Mouse (Mus musculus) adrenal gland, postnatal 25 days (tissue): ENCODE results near the gene Gm44965. TPM values are rescaled to one million over a fixed set of nuclear protein-coding genes. Genes with fewer than 3 reads are reported as not detected.

ENCODE experiments used
- DNase-seq: peaks from one replicate; pipeline ENCODE4 v3.0.0; 2021; ENCODE audit warnings: mixed read lengths
- long read RNA-seq: library from polyadenylated mRNA; stranded (forward); transcript quantifications from one replicate; pipeline ENCODE4 v2.0.0, GENCODE M21; 2021
- total RNA-seq: library from RNA; stranded (reverse); gene quantifications from 2 replicates; pipeline ENCODE4 v1.2.3, GENCODE M21; 2021

Gene Gm44965
- not detected in 2 replicates for total RNA-seq
- long read RNA-seq, partial matches to known transcripts: 0 of 23 reads
- long read RNA-seq, other reads (novel, unspliced or antisense): 22 of 23 reads

DNA sequence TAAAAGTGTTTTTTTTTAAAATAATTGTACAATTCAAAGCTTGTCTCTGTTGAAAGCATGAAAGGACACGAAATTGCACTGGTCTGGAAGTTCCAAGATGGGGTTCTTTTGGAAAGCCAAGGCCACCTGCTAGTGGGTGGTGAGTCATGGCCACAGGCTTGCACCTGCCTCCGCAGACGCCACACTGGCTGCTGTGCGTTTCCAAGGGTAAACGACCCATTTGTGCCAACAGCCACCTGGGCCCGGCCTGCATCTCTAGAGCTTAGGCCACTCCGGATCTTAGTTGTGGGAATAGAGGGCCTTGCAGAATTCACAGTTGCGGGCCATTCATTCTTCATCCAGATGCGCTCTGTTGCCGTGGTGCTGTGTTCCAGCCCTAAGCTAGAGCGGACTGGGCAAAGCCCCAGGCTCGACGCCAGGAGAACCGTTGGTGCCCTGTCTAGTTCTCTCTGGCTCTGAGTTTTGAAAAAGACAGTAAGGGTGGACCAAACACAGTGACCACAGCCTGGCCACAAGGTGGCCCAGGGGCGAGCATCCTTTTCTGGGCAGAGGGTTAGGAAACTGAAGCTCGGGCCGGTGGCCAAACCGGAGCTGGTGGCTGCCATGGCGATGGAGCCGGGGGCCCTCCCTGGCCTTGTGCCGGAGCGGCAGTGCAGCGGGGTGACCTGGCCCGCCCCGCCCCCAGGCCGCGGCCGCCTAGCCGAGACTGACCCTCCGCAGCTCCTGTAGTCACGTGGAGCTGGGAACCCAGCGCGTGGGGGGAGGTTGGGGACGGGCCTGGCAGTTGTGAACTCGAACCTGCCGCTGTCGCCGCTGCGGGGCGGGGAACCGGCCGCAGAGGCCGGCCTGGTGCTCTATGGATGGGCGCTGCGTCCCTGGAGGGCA is at the start of gene Gm44965, which contains the start of gene Repin1:
Gene Gm44965, plus strand, starts transcription at position 784 of the 885 bp plus-strand sequence.
Gene Repin1, plus strand, starts transcription at position 726 of the 885 bp plus-strand sequence.
- peak; percentile 97 for DNase-seq

DNA sequence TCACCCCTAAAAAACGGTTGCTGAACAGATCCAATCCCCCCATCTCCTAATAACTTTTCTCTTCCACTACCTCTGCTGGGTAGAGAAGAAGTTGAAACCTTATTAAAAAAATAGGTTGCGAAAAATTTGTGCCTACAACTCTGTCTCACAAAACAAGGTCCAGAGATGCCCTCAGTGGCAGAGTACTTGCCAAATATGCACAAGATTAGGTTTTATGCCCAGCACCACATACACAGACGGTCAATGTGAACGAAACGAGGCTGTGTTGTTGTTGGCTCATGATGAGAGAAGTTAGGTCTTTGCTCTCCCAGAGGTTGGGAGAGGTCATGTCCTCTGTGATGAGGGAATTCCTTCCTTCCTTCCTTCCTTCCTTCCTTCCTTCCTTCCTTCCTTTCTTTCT is 48.5 kb upstream of the Gm44965 start:
- no peak for DNase-seq

GRCm38 (mm10) chr6:48546271-48546670 is 47.5 kb upstream of the Gm44965 start:
- DNase-seq: peak; percentile 55

GRCm38 (mm10) chr6:48546858-48547257 is 46.9 kb upstream of the Gm44965 start:
- DNase-seq: no peak

DNA sequence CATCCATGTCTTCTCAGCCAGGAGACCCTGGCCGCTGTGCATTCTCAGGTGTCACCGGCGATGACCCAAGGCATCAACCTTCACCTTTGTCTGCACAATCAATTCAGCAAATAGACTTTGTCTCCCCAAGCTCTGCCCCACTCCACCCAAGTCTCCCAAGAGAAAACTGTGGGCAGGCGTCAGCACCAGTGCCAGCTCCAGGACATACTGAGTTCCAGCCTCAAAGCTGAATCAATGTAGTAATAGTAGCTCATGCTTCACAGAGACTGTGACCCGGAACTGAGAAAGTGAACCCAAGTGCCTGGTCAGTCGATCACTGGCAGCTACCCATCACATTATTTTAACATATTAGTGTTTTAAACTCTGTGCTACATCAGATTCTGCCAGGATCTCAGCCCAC is 45.4 kb upstream of the Gm44965 start:
- no peak for DNase-seq

GRCm38 (mm10) chr6:48552918-48553317 is 40.8 kb upstream of the Gm44965 start:
- DNase-seq: peak; percentile 46

- no peak for DNase-seq
Measured at GRCm38 (mm10) chr6:48553819-48554218, 39.9 kb upstream of the Gm44965 start.

- peak; percentile 99 for DNase-seq
Measured at GRCm38 (mm10) chr6:48554280-48555103, 39.2 kb upstream of the Gm44965 start, which contains the start of gene Lrrc61. Gene Lrrc61 (plus strand): TSS chr6:48554796.

DNA sequence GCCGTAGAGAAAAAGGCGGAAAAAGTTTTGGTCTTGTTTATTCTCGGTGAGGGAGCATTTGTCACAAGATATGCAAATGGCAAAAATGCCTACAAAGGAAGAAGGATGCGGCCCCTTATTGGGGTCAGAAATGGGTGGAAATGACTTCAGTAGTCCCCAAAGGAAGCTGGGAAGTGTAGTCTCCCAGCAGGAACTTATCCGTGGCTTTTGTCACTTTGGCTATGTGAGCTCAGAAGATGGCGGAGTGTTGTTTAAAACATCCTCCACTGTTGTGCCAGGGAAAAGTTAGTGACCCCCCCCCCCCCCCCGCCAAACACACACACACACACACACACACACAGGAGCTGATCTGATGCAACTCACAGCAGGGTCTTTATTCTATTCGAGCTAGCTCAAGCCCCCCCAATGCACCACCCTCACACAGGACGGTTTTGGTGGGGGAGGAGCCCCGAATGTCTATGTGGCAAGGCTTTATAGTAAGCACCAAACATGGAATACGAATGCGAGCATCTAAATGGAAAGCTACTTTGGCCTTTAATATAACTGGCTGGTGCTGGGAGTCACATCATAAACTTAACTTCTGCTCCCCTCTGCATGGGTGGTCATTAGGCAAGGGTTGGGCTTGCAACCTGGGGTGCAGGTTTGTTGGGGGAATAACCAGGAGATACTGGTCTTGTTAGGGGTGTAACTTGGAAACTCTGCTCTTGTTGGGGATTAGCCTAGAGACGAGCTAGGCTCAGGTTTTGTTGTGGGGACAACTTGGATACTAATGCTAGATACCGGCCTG is 38.4 kb upstream of the Gm44965 start:
- DNase-seq: no peak

DNA sequence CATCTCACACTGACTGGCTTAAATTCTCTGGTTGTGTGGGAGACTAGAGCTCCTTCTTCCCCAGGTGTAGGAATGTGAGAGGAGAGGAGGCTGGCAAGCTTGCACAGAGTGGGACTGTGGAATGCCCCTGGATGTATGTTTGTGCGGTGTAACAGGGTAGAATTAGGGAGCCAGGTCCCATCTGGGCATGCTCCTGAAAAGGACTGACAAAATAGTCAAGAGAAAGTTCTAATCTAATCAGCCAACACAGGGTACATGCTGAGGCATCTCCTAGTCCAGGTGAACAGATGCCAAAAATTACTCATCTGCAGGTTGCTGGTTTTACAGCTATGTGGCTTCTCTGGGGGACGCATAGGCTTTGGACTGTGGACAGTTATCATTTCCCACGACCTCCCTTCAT is 37.8 kb upstream of the Gm44965 start:
- no peak for DNase-seq

DNA sequence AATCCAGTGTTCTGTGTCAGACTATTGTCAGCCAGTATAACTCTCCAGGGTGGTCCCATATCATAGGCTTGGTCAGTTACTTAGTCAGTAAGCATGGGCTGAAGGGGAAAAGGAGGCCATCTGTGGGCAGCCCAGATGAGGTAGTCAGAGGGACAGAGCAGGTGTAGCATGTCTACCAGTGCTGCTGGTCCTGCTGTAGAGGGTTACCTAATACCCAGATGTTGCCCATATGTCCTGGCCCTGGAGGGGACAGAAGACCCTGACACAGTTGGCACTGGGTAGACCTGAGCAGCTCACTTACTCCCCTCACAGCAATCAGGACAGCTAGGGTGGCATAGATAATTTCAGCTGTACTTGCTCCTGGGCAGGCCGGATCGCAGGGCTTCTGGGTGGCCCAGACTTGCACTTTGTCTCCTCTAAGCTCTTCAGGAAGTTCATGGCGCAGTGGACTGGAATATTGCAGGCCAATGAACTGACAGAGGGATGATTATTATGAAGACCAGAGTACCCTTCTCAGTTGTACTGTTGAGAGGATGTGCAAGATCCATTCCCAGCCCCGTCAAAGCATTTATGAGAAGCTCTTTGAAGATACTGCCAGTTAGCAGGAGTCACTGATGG is 27.9 kb upstream of the Gm44965 start:
- DNase-seq: no peak

DNA sequence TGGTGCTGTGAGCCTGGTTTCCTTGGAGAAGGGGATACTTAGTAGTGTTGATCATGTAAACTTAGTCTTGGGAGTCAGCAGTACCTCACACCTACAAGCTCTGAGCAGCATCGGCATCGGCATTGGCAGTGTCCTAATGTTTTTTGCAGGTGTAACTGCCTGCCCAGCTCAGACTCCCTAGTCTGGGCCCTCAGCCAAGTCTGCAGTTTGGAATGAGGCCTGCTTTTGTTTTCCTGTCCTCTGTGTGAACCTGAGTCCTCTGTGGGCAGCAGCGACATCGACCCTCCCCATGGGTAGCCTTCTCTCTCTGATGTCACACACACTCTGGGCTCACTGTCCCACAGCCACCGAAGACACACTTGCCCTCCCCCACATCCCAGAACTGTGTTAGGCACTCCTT is 27.4 kb upstream of the Gm44965 start:
- DNase-seq: peak; percentile 69

- DNase-seq: peak; percentile 61
Measured at GRCm38 (mm10) chr6:48568036-48568984, 25.4 kb upstream of the Gm44965 start.

- DNase-seq: no peak
Measured at GRCm38 (mm10) chr6:48569065-48569807, 24.5 kb upstream of the Gm44965 start.

DNA sequence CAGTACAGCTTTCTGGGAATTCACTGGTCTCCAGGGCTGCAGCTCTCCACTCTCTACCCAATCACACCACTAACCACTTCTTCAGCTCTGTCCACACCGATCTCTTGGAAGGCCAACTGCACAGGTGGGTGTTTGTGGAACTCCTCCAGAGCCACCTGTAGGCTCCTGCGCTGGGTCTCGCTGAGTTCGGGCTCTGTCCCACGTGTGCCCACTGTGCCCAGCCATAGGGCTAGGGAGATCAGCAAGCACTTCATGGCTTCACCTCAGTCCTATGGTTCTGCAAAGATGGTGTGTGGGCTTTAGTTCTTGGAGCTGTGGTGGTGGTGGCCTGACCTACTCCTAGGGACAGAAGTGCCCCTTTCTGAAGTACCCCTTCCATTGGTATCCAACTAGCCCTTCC is 21.7 kb upstream of the Gm44965 start:
- no peak for DNase-seq

DNA sequence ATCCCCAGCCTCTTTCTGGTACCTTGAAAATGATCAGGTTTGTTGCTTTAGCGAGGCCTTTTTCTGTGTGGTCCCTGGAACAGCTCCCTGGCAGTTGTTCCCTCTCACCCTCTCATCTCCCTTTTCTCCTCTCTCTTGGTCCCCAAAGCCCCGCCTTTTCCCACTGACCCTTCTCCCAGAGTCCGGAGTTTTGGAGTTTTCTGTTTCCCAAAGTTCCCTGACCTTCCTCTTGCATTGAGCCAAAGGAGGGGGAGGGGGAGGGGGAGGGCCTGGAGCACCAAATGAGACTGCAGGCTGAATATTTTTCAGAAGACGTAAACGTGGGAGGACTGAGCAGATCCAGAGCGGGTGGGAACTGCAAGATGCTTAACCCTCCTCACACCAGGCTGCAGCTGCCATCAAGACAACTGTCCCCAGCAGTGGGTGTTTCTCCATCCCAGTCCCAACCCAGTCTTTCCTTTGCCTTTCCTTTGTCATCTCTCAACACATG is 21.1 kb upstream of the Gm44965 start, which contains the start of gene Rarres2:
Gene Rarres2, minus strand, starts transcription at position 218 of the 490 bp plus-strand sequence.
- no peak for DNase-seq

GRCm38 (mm10) chr6:48573280-48573679 is 20.5 kb upstream of the Gm44965 start:
- DNase-seq: no peak

DNA sequence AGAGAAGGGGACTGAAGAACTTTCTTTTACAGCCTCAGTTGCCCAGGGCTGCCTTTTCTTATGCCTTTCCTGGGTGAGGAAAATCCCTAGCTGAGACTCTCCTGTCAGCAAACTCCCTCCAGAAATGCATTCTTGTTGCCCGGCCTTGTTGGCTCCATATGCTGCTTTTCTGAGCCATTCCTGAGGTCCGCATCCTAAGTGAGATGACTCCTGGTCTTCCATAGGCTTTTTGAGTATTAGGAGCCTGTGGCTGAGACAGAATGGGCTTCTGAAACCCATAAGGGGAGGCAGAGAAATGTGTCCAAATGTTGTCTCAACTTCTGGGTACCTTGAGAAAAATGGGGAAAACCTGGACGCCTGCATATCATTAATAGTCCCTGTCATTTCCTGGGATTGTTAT is 19.8 kb upstream of the Gm44965 start:
- DNase-seq: no peak

GRCm38 (mm10) chr6:48578736-48579135 is 15.0 kb upstream of the Gm44965 start:
- no peak for DNase-seq
